Mouse (Mus musculus) adrenal gland, adult 8-10 months (tissue): Measurements from ENCODE around the gene Krt8. TPM values are rescaled to one million over a fixed set of nuclear protein-coding genes. Genes with fewer than 3 reads are reported as not detected.

ENCODE experiments used
- DNase-seq: peaks from one replicate; pipeline ENCODE4 v3.0.0; 2022
- total RNA-seq, 4 experiments: library from RNA; stranded (reverse); gene quantifications; 2 replicates each; pipeline ENCODE4 v1.2.4; 2022

Gene Krt8
- total RNA-seq, 4 experiments from 2014 or later: 0.49 to 1.3 (median 0.77) TPM

DNA sequence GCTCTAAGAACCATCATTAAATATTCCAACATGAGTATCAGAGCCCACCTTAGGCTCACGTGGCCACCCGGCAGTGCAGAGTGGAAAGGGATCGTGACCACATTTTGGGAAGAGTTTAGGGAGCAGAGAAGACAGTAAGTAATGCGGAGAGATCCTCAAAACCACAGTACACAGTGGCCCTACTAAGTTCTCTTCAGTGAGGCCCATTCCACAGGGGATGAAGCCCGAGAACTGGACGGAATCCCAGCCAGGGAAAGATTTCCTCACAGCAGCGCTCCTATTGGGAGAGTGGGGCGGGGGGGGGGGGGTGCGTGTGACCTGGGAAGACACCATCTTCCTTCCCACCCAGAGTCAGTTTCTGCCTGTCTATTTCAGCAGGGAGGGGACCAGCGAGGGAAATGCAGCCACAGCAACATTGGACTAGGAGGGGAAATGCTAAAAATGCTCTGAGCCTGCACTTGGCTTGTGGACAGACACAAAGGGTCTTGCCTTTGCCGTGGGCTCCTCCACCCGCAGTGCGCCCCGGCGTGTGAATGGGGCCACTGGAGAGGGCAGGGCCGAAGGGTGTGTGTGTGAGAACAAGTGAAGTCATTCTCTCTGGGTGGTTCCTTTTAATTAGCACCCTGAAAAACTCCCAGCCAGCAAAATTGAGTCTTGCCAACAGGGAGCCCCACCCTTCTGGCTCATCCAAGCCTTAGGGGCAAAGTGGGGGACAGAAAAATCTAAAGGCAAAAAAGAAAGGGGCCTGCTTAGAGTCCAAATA, 30.0 kb downstream of the Krt8 start:
- DNase-seq: no peak

DNA sequence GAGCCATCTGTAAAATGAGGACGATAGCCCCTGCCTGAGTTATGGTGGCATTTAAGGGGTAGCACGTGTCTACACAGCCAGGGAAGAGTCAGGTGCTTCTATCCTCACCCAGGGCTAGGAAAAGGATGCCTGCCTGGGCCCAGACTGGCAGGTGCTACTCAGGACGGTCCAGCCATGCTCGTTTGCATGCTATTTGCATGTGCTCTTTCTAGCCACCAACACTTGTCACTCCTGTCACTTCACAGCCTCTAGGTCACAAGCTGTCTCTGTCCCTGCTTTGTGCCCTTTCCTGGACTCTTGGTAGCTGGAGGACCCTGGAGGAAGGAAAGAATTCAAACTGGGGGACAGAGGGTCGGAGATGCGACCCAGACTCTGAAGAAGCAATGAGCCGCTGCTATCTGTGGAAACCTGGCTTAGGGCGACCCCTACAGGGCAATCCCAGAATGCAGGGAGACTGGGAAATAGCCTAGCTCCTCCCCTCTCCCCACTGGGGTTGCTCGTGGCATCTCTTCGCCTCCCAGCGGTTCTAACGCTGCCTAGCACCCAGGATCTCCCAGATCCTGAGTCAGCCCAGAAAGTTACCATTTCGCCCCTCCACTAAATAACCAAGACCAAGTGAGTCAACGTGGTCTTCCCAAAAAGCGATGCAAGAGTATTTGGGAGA, 30.7 kb downstream of the Krt8 start:
- peak; percentile 86 for DNase-seq

DNA sequence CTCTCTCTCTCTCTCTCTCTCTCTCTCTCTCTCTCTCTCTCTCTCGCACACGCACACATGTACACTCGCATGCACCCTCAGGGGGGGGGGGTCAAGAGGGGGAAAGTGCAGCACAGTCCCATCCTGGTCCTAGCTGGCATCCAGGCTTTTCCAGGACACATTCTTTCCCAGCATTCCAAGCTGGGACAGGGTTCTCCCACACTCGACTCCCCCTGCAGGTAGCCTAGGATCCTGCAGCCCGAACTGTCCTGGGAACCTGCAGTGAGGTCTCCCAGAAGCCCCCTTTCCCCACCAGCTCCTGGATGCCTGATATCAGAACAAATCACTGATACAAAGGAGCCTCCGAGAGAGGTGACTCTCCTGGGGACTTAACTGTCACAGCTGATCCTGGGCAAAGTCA, 33.7 kb downstream of the Krt8 start:
- no peak for DNase-seq

DNA sequence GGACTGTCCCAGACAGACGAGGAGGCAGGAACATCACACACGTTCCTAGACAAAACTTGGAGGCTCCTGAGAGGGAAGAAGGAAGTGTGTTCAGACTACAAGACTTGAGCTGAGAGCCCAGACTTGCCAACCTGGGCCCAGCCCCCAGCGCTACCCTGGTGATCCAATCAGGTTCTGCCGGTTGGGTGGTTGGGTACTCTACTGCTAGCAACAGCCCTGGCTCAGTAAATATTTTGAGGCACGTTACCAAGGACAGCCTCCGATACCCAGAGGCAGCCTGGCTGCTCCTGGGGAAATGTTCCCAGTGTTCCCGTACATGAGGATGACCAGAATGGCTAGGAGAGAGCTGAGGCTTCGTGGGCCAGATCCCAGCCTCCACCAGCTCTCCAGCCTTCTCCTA, 37.5 kb downstream of the Krt8 start:
- DNase-seq: no peak

DNA sequence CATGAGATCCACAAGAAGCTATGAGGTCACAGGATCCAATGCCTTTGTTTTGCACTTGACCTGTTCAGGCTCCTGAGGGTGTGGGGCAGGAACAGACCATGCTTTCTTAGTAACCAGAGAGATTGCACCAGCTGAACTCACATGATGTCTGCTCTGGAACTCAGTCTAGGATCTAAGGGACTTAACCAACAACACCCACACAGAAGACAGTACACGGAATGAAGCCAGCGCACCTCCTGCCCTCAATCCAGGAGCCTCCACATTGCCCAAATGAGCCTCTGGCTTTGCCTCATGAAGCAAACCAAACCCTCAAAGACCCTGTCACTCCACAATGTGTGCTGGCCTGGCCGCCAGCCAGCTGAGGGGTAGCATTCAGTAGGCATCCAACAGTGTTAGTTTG, 45.4 kb downstream of the Krt8 start:
- no peak for DNase-seq

DNA sequence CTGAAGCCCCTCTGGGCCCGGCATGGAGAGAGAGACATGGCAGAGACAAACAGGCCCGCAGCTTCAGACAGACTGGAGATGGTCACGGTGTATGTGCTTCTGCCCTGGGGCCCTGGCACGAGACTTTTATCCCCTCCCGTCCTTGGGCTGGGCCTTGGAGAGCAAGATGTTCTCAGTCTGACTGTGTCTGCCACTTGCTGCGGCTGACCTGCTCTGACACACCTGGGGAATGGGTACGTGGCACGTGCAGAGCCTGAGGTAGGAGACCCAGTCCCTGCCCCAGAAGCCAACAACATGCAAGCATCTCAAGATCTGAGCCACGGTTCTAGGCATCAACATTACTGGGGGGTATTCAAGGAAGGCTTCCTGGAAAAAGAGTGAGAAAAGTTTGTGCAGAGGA, 50.1 kb downstream of the Krt8 start, which contains the start of gene Krt78:
Krt78 (minus strand) TSS at position 101 of the 400 bp plus-strand sequence.
- DNase-seq: no peak

DNA sequence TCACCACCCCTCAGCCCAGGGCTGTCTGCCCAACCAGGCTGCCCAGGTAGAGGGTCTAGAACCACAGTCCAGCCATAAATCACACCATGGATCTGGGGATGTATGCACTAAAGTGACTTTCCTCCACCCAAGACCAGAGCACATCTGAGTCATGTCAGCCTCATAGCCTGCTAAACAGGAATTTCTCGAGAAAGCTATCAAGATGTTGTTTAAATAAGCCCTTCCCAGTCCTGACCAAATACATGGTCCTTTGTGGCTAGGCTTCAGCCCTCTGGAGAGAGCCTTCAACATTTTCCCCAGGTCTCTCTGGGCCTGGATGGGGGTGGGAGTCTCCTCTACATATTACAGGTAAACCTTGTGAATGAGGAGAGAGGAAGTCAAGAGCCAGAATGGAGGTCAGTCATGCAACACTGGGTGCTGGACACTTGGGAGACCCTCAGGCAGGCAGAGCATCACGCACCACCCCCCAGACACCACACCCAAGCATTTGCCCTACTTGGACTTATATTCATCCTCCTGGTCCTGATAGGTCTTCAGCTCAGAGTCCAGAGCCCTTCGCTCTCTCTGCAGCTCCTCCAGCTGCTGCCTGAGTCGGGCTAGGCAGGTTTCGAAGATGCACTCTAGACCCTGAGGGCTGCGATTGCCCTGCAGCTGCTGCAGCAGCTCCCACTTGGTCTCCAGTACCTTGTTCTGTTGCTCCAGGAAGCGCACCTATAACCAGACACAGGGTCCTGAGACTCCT, 51.4 kb downstream of the Krt8 start:
- no peak for DNase-seq

Other genes with a start within 250 kb of the Krt8 start
- gene Krt72, start 218.0 kb downstream of the Krt8 start, total RNA-seq: not detected
- not detected for gene Krt73, start 202.1 kb downstream of the Krt8 start, total RNA-seq
- gene Krt2, start 186.3 kb downstream of the Krt8 start, total RNA-seq: not detected
- gene Krt1, start 153.7 kb downstream of the Krt8 start, total RNA-seq: 1 to 10 TPM in 1 of 4 experiments, under 1 TPM in 3; 0.20 to 1.0 (median 0.58) TPM
- not detected for gene Krt77, start 134.8 kb downstream of the Krt8 start, total RNA-seq
- gene Krt76, start 111.6 kb downstream of the Krt8 start, total RNA-seq: under 1 TPM in 2 of 4 experiments, not detected in 2; 0.29 to 0.31 TPM
- gene Krt4, start 79.7 kb downstream of the Krt8 start, total RNA-seq: not detected
- 1 to 10 TPM in 1 of 4 experiments, under 1 TPM in 3; 0.37 to 2.0 (median 0.57) TPM for gene Krt79, start 64.2 kb downstream of the Krt8 start, total RNA-seq
- gene Krt78, start 50.2 kb downstream of the Krt8 start, total RNA-seq: not detected
- gene Krt18, start 23.7 kb upstream of the Krt8 start, total RNA-seq: 1 to 10 TPM; 1.3 to 2.4 (median 1.9) TPM
- gene Eif4b, start 69.3 kb upstream of the Krt8 start, total RNA-seq: 100 to 1,000 TPM; 232 to 294 (median 272) TPM
- gene Tns2, start 95.9 kb upstream of the Krt8 start, total RNA-seq: 100 to 1,000 TPM in 2 of 4 experiments, 10 to 100 TPM in 2; 77.5 to 129 (median 107) TPM
- gene Spryd3, start 131.8 kb upstream of the Krt8 start, total RNA-seq: 10 to 100 TPM; 46.6 to 70.4 (median 57.7) TPM
- 10 to 100 TPM; 37.0 to 63.8 (median 49.2) TPM for gene Igfbp6, start 139.9 kb upstream of the Krt8 start, total RNA-seq
- gene Soat2, start 146.0 kb upstream of the Krt8 start, total RNA-seq: under 1 TPM; 0.15 to 0.43 (median 0.26) TPM
- 100 to 1,000 TPM in 1 of 4 experiments, 10 to 100 TPM in 3; 61.9 to 108 (median 86.0) TPM for gene Zfp740, start 198.8 kb upstream of the Krt8 start, total RNA-seq
- 10 to 100 TPM; 71.3 to 85.0 (median 75.5) TPM for gene Csad, start 200.2 kb upstream of the Krt8 start, total RNA-seq
- 1 to 10 TPM; 2.7 to 7.9 (median 5.4) TPM for gene Itgb7, start 227.5 kb upstream of the Krt8 start, total RNA-seq